Mouse (Mus musculus): ENCODE measurements around the gene Cdk18. TPM values are rescaled to one million over a fixed set of nuclear protein-coding genes. Genes with fewer than 3 reads are reported as not detected.
"Not testable (repeated sequence)": the region's sequence is repeated elsewhere in the genome, so short reads cannot be mapped to it uniquely, and the experiment has no call there.

Gene Cdk18
- polyA plus RNA-seq, 1 experiment from 2014 or later = 9.3 TPM

- H3K4me1 ChIP-seq (ENCODE audit: insufficient read depth, low read length); H3K9ac ChIP-seq (replicated peaks; ENCODE audit: low read length); H3K4me3 ChIP-seq (ENCODE audit: low read length); ATAC-seq (ENCODE audit: low FRiP score, low TSS enrichment); H3K36me3 ChIP-seq (ENCODE audit: insufficient read depth, low read length); H3K9me3 ChIP-seq (ENCODE audit: low read length); H3K27ac ChIP-seq (ENCODE audit: low read length); H3K4me2 ChIP-seq (replicated peaks; ENCODE audit: low read depth, low read length): not testable (repeated sequence)
- peaks cover 25% of the 10 kb centered on the region for H3K27me3 ChIP-seq (ENCODE audit: insufficient read depth, low read length)
- 57% methylated on average over 9 of the region's 9 CpGs for WGBS
These were observed 23.1 kb upstream of the Cdk18 start for GRCm38 (mm10) chr1:132162618-132163017.

- 60% methylated on average over 7 of the region's 7 CpGs for WGBS
- H3K36me3 ChIP-seq (ENCODE audit: insufficient read depth, low read length) = no peaks in the 10 kb centered on the region
- no peak overlapping the region for H3K4me2 ChIP-seq (replicated peaks; ENCODE audit: low read depth, low read length)
- no peak overlapping the region for H3K27ac ChIP-seq (ENCODE audit: low read length)
- peaks cover 25% of the 10 kb centered on the region for H3K27me3 ChIP-seq (ENCODE audit: insufficient read depth, low read length)
- H3K9ac ChIP-seq (replicated peaks; ENCODE audit: low read length) = no peak overlapping the region
- no peaks in the 10 kb centered on the region for H3K9me3 ChIP-seq (ENCODE audit: low read length)
- H3K4me1 ChIP-seq (ENCODE audit: insufficient read depth, low read length) = 0 out of 2 replicates have a peak, but pooled peaks cover 9% of the 10 kb centered on the region
- ATAC-seq (ENCODE audit: low FRiP score, low TSS enrichment) = no peak
- no peak overlapping the region for H3K4me3 ChIP-seq (ENCODE audit: low read length)
These were observed 21.9 kb upstream of the Cdk18 start for GRCm38 (mm10) chr1:132161211-132161880.

- H3K4me2 ChIP-seq (replicated peaks; ENCODE audit: low read depth, low read length) = no peak overlapping the region
- H3K27ac ChIP-seq (ENCODE audit: low read length) = no peak overlapping the region
- peaks cover 25% of the 10 kb centered on the region for H3K27me3 ChIP-seq (ENCODE audit: insufficient read depth, low read length)
- no peaks in the 10 kb centered on the region for H3K9me3 ChIP-seq (ENCODE audit: low read length)
- no peaks in the 10 kb centered on the region for H3K36me3 ChIP-seq (ENCODE audit: insufficient read depth, low read length)
- 0 out of 2 replicates have a peak, but pooled peaks cover 9% of the 10 kb centered on the region for H3K4me1 ChIP-seq (ENCODE audit: insufficient read depth, low read length)
- H3K4me3 ChIP-seq (ENCODE audit: low read length) = no peak overlapping the region
- no peak for ATAC-seq (ENCODE audit: low FRiP score, low TSS enrichment)
- 66% methylated on average over 4 of the region's 4 CpGs for WGBS
- no peak overlapping the region for H3K9ac ChIP-seq (replicated peaks; ENCODE audit: low read length)
These were observed 20.2 kb upstream of the Cdk18 start for GRCm38 (mm10) chr1:132159681-132160080.

GRCm38 (mm10) chr1:132158741-132159140, 19.3 kb upstream of the Cdk18 start:
- H3K4me2 ChIP-seq (replicated peaks; ENCODE audit: low read depth, low read length) = no peak overlapping the region
- no peaks in the 10 kb centered on the region for H3K36me3 ChIP-seq (ENCODE audit: insufficient read depth, low read length)
- no peak overlapping the region for H3K4me3 ChIP-seq (ENCODE audit: low read length)
- no peaks in the 10 kb centered on the region for H3K9me3 ChIP-seq (ENCODE audit: low read length)
- 0 out of 2 replicates have a peak, but pooled peaks cover 9% of the 10 kb centered on the region for H3K4me1 ChIP-seq (ENCODE audit: insufficient read depth, low read length)
- no peak overlapping the region for H3K27ac ChIP-seq (ENCODE audit: low read length)
- ATAC-seq (ENCODE audit: low FRiP score, low TSS enrichment) = peak; percentile 32; the same call in 1 of the 2 replicates
- peaks cover 24% of the 10 kb centered on the region for H3K27me3 ChIP-seq (ENCODE audit: insufficient read depth, low read length)
- no peak overlapping the region for H3K9ac ChIP-seq (replicated peaks; ENCODE audit: low read length)
- 17% methylated on average over 2 of the region's 2 CpGs for WGBS

GRCm38 (mm10) chr1:132157808-132158207, 18.3 kb upstream of the Cdk18 start:
- no peaks in the 10 kb centered on the region for H3K9me3 ChIP-seq (ENCODE audit: low read length)
- no peaks in the 10 kb centered on the region for H3K36me3 ChIP-seq (ENCODE audit: insufficient read depth, low read length)
- H3K4me3 ChIP-seq (ENCODE audit: low read length) = no peak overlapping the region
- 0 out of 2 replicates have a peak overlapping the region, but pooled peaks have one; percentile 11 for H3K9ac ChIP-seq (replicated peaks; ENCODE audit: low read length)
- peak; percentile 21; the same call in 1 of the 2 replicates for ATAC-seq (ENCODE audit: low FRiP score, low TSS enrichment)
- H3K27me3 ChIP-seq (ENCODE audit: insufficient read depth, low read length) = peaks cover 20% of the 10 kb centered on the region
- 0 out of 2 replicates have a peak, but pooled peaks cover 9% of the 10 kb centered on the region for H3K4me1 ChIP-seq (ENCODE audit: insufficient read depth, low read length)
- peak overlapping the region; percentile 23; the same call in 1 of the 2 replicates for H3K4me2 ChIP-seq (replicated peaks; ENCODE audit: low read depth, low read length)
- no peak overlapping the region for H3K27ac ChIP-seq (ENCODE audit: low read length)
- WGBS = 22% methylated on average over 7 of the region's 7 CpGs

- H3K4me1 ChIP-seq (ENCODE audit: insufficient read depth, low read length) = 0 out of 2 replicates have a peak, but pooled peaks cover 9% of the 10 kb centered on the region
- 17% methylated on average over 14 of the region's 14 CpGs for WGBS
- ATAC-seq (ENCODE audit: low FRiP score, low TSS enrichment) = peak; percentile 80
- H3K9ac ChIP-seq (replicated peaks; ENCODE audit: low read length) = 0 out of 2 replicates have a peak overlapping the region, but pooled peaks have one; percentile 11
- H3K36me3 ChIP-seq (ENCODE audit: insufficient read depth, low read length) = no peaks in the 10 kb centered on the region
- peaks cover 20% of the 10 kb centered on the region for H3K27me3 ChIP-seq (ENCODE audit: insufficient read depth, low read length)
- H3K4me2 ChIP-seq (replicated peaks; ENCODE audit: low read depth, low read length) = peak overlapping the region; percentile 23; the same call in 1 of the 2 replicates
- no peak overlapping the region for H3K27ac ChIP-seq (ENCODE audit: low read length)
- H3K4me3 ChIP-seq (ENCODE audit: low read length) = no peak overlapping the region
- H3K9me3 ChIP-seq (ENCODE audit: low read length) = no peaks in the 10 kb centered on the region
These were observed 17.7 kb upstream of the Cdk18 start for GRCm38 (mm10) chr1:132157016-132157781.

GRCm38 (mm10) chr1:132155737-132156136, 16.3 kb upstream of the Cdk18 start:
- 11% methylated on average over 6 of the region's 6 CpGs for WGBS

GRCm38 (mm10) chr1:132153691-132154090, 14.2 kb upstream of the Cdk18 start:
- no peak overlapping the region for H3K4me2 ChIP-seq (replicated peaks; ENCODE audit: low read depth, low read length)
- peaks cover 10% of the 10 kb centered on the region for H3K27me3 ChIP-seq (ENCODE audit: insufficient read depth, low read length)
- no peaks in the 10 kb centered on the region for H3K36me3 ChIP-seq (ENCODE audit: insufficient read depth, low read length)
- peaks cover 16% of the 10 kb centered on the region for H3K4me1 ChIP-seq (ENCODE audit: insufficient read depth, low read length)
- ATAC-seq (ENCODE audit: low FRiP score, low TSS enrichment) = no peak
- no peak overlapping the region for H3K27ac ChIP-seq (ENCODE audit: low read length)
- no peak overlapping the region for H3K9ac ChIP-seq (replicated peaks; ENCODE audit: low read length)
- 27% methylated on average over 8 of the region's 8 CpGs for WGBS
- H3K4me3 ChIP-seq (ENCODE audit: low read length) = no peak overlapping the region
- no peaks in the 10 kb centered on the region for H3K9me3 ChIP-seq (ENCODE audit: low read length)

More at GRCm38 (mm10) chr1:132155737-132156136, 16.3 kb upstream of the Cdk18 start:
- Histone ChIP-seq H3K27ac (ENCODE audit: low read length) (no peak overlapping the region), H3K4me3 (ENCODE audit: low read length) (no peak overlapping the region), H3K9ac (replicated peaks; ENCODE audit: low read length) (no peak overlapping the region), H3K36me3 (ENCODE audit: insufficient read depth, low read length) (no peaks in the 10 kb centered on the region), H3K9me3 (ENCODE audit: low read length) (no peaks in the 10 kb centered on the region), H3K4me1 (ENCODE audit: insufficient read depth, low read length) (0 out of 2 replicates have a peak, but pooled peaks cover 9% of the 10 kb centered on the region), H3K4me2 (replicated peaks; ENCODE audit: low read depth, low read length) (no peak overlapping the region), H3K27me3 (ENCODE audit: insufficient read depth, low read length) (peaks cover 20% of the 10 kb centered on the region)
- ATAC-seq (ENCODE audit: low FRiP score, low TSS enrichment) = 0 out of 2 replicates have a peak, but pooled peaks have one; percentile 18

- no peak overlapping the region for H3K4me3 ChIP-seq (ENCODE audit: low read length)
- no peaks in the 10 kb centered on the region for H3K9me3 ChIP-seq (ENCODE audit: low read length)
- peaks cover 15% of the 10 kb centered on the region for H3K4me1 ChIP-seq (ENCODE audit: insufficient read depth, low read length)
- peaks cover 5% of the 10 kb centered on the region for H3K27me3 ChIP-seq (ENCODE audit: insufficient read depth, low read length)
- H3K36me3 ChIP-seq (ENCODE audit: insufficient read depth, low read length) = no peaks in the 10 kb centered on the region
- H3K4me2 ChIP-seq (replicated peaks; ENCODE audit: low read depth, low read length) = no peak overlapping the region
- H3K27ac ChIP-seq (ENCODE audit: low read length) = no peak overlapping the region
- no peak overlapping the region for H3K9ac ChIP-seq (replicated peaks; ENCODE audit: low read length)
- 49% methylated on average over 15 of the region's 15 CpGs for WGBS
- no peak for ATAC-seq (ENCODE audit: low FRiP score, low TSS enrichment)
These were observed 13.7 kb upstream of the Cdk18 start for GRCm38 (mm10) chr1:132153086-132153690.
